Mouse (Mus musculus): Measurements from ENCODE around the gene Atp13a3.
A peak's percentile ranks its signal among the peaks of the same experiment; 100 is the strongest.
"Not testable (repeated sequence)": the region's sequence is repeated elsewhere in the genome, so short reads cannot be mapped to it uniquely, and the experiment has no call there.

The Atp13a3 gene

GRCm38 (mm10) chr16:30405925-30406670 lies at the start of gene Atp13a3:
Gene Atp13a3, minus strand, starts transcription at chr16:30405975.
- DNase-seq = no peak

DNA sequence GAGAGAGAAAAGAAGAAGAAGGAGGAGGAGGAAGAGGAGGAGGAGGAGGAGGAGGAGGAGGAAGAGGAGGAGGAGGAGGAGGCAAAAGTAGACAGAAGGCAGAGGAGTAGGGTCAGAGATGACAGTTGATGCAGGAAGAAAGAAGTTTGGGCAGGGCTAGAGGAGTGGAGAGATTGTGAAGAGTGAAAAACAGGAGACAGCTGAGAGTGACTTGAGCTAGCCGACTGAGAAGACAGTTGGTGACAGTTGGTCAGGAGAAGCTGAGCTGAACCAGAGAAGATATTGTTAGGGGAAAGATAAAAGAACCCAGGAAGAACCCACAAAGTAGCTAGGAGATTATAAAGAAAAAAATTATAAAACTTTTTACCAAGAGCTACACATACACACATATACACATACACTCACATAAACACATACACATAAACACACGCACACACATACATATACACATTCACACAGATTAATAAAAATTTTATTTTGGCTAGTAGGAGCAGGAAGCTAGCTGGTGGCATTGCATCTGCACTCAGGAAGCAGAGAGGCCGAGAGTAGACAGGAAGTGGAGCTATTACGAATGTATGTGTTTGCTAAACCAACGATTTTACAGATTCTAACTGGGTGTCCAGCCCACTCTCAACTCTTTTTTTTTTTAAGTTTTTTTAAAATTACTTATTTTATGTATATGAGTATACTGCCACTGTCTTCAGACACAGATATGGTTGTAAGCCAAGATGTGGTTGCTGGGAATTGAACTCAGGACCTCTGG lies 47.6 kb upstream of the Atp13a3 start:
- DNase-seq = no peak

- not testable (repeated sequence) for DNase-seq
Observed at GRCm38 (mm10) chr16:30451174-30451573, 45.4 kb upstream of the Atp13a3 start.

- no peak for DNase-seq
Observed at GRCm38 (mm10) chr16:30449017-30449416, 43.2 kb upstream of the Atp13a3 start.

GRCm38 (mm10) chr16:30448169-30448568 lies 42.4 kb upstream of the Atp13a3 start:
- DNase-seq = no peak

GRCm38 (mm10) chr16:30447642-30448041 lies 41.9 kb upstream of the Atp13a3 start:
- DNase-seq = no peak

GRCm38 (mm10) chr16:30443411-30443810 lies 37.6 kb upstream of the Atp13a3 start:
- peak; percentile 36 for DNase-seq

GRCm38 (mm10) chr16:30442451-30442850 lies 36.7 kb upstream of the Atp13a3 start:
- DNase-seq = no peak

DNA sequence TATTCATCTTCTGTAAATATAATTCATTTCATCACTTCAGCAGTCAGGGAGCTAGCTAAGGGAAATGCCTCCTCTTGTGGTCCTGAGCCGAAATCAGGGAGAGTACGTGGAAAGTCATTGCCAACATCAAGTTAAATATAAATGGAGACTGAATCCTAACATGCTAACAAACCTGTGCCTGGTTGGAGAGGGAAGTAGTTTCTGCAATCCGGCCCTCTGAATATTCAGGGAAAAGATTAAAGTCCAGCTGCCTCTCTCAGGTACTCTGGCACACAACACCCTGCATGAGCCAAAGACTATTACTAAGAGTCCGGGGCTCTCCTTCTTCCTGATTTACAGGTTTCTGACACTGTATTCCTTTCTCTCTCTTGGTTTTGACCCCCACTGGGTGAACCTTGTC lies 35.6 kb upstream of the Atp13a3 start:
- no peak for DNase-seq

DNA sequence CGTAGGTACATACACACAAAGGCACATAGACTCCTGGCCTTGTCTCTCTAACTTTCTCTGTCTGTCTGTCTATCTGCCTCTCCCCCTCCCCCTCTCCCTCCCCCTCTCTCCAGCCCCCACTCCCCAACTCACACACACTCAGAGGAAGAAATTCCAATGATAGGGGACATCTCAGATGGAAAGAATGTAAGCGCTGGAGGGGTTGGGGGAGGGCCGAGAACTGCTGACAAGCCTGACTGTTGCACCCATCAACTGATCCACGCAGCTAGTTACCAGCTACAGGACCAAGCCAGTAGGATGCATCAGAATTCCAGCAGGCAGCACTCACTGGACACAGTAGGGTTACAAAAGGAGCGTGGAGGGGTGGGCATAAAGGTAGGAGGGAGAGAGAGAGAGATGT lies 34.1 kb upstream of the Atp13a3 start:
- DNase-seq = no peak

DNA sequence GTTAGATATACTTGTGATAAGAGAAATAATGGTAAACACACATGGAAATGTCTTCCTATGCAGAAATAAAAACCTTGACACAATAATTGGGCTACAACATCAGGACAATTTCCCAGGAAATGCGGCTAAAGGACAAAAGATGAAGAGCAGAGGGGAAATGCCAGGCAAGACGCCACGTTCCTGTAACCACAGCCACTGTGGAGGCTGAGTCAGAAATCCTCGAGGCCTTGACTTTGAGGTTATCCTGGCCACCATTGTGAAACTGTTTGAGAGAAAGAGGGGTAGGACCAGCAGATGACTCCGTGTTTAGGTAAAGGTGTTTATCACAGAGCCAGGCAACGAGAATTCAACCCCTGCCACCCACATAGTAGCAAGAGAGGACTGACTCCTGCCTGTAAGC lies 33.6 kb upstream of the Atp13a3 start:
- no peak for DNase-seq

DNA sequence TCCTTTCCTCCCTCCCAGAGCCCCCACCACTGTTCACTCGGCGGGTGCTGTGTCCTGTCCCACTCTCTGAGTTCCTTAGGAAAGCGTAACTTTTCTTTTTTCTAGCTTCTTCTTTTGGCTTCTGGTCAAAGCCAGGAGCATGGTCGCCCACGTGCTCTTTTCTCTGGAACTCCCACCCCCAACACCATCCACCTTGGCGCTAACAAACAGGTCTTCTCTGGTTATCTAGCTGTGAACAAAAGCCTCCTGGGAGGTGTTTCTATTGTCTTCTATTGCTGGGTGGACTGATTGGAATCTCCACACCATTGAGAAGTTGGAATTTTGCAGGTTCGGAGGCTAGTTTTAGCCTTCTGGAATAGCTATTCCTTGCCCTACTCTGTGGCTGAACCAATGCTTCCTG lies 30.5 kb upstream of the Atp13a3 start:
- no peak for DNase-seq

- DNase-seq = peak; percentile 70
Observed at GRCm38 (mm10) chr16:30435393-30435792, 29.6 kb upstream of the Atp13a3 start.

DNA sequence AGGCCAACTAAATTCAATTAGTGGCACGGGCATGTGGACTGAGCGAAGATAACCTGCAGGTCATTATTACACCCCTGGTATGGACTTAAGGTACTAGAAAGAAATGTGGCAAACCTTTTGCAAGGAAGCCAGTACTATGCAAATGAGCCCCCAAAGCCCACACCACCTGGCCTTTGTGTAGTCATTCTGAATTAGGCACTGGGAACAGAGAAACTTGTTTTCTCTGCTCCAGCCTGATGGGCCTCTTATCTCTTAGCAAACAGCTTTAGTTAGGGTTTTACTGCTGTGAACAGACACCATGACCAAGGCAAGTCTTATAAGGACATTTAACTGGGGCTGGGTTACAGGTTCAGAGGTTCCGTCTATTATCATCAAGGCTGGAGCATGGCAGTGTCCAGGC lies 27.4 kb upstream of the Atp13a3 start:
- no peak for DNase-seq

- DNase-seq = no peak
Observed at GRCm38 (mm10) chr16:30432111-30432510, 26.3 kb upstream of the Atp13a3 start.

DNA sequence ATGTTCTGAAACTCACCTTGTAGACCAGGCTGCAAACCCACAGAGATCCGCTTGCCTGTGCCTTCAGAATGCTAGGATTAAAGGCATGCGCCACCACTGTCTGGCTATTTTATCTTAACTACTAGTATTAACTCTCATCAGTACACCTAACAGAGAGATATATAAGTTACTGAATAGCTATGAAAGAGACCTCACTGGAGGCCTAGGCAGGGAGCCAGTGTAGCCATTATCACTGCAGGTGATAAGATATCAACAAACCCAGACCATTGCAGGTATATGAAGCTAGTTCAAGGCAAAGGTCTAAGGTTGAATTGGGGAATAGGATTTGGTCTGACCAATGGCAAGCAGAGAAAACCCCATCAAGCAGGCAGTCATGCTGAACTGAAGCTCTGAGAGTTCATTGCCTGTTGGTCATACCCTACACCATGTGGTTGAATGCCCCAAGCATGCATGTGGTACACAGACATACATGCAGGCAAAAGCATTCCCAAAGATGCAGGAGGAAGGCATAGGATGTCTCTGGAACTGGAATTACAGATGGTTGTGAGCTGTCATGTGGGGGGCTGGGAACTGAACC lies 24.8 kb upstream of the Atp13a3 start:
- DNase-seq = no peak

DNA sequence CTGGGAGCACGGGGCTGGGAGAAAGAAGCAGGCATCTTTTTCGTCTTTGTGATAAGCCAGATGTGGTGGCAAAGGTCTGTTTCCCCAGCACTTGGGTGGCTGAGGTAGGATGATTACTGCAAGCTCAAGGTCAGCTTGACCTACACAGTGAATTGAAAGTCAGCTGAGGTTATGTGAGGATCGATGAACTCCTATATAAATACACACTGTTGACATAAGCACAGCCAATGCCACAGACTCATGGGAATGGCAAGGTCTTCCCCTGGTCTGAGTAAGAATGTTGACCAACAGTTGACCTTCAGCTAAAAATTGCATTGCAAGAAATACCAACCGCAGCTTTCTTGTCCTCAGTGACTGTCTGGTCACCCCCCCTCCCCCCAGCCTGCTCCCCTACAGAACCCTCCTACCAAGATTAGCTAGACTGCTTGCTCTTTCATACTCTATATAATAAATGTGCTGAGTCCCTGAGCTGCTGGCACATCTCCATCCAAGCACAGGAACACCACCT lies 23.0 kb upstream of the Atp13a3 start:
- DNase-seq = no peak

GRCm38 (mm10) chr16:30427466-30427865 lies 21.7 kb upstream of the Atp13a3 start:
- no peak for DNase-seq

- DNase-seq = no peak
Observed at GRCm38 (mm10) chr16:30427003-30427402, 21.2 kb upstream of the Atp13a3 start.

- no peak for DNase-seq
Observed at GRCm38 (mm10) chr16:30425980-30426379, 20.2 kb upstream of the Atp13a3 start.

GRCm38 (mm10) chr16:30424053-30424452 lies 18.3 kb upstream of the Atp13a3 start:
- DNase-seq = no peak

- no peak for DNase-seq
Observed at GRCm38 (mm10) chr16:30416707-30417106, 10.9 kb upstream of the Atp13a3 start.

DNA sequence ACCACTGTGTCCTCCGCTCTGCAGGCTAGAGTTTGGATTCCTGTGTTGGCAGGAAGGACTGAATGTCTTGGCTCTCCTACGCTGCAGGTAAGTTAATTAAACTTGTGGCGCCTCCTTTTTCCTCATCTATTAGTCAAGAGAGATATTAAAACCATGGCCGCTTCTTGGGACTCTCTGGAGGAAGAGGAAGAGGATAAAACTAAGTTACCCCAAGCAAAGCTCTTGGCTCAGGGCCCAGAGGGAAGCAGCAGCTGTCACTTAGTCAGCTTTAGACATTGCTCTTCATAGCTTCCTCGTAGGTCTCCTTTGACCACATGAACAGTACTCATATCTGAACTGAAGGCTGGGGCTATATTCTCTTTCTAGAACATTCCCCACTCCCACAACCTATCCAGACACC lies 10.5 kb upstream of the Atp13a3 start:
- DNase-seq = peak; percentile 62

- DNase-seq = peak; percentile 53
Observed at GRCm38 (mm10) chr16:30412680-30413079, 6.9 kb upstream of the Atp13a3 start.
